Mouse (Mus musculus) MEL (cell line): Measurements from ENCODE around the gene Adgrb3. TPM values are rescaled to one million over a fixed set of nuclear protein-coding genes. Genes with fewer than 3 reads are reported as not detected.

Experiments used
- DNase-seq: peaks from one replicate; pipeline ENCODE4 v3.0.0; 2011; ENCODE audit warnings: low read depth, low spot score
- H3K27ac ChIP-seq: 2 replicates; pipeline ENCODE4 v1.5.1; 2012; ENCODE audit warnings: low read depth, mild to moderate bottlenecking, control low read depth, low read length, moderate library complexity; ENCODE audit not compliant: control insufficient read depth
- H3K27me3 ChIP-seq, 2 experiments: fragments of 150-350 bp in 1 of 2; sonication (generic) in 1 of 2; 2 replicates each; pipeline ENCODE4 v1.6.1; 2012; ENCODE audit warnings: low read length in 2 of 2, mild to moderate bottlenecking in 2 of 2, improper control_type of control experiment in 1 of 2, moderate library complexity in 1 of 2; ENCODE audit not compliant: insufficient read depth in 2 of 2, control insufficient read depth in 1 of 2
- H3K36me3 ChIP-seq, 2 experiments: 2 replicates each; pipeline ENCODE4 v1.6.1; 2012 to 2014; ENCODE audit warnings: low read length in 2 of 2, improper control_type of control experiment in 1 of 2, inconsistent platforms in 1 of 2, mild to moderate bottlenecking in 1 of 2; ENCODE audit not compliant: insufficient read depth in 2 of 2, control insufficient read depth in 1 of 2
- H3K4me1 ChIP-seq, 2 experiments: fragments of 150-350 bp in 1 of 2; sonication (generic) in 1 of 2; 2 replicates each; pipeline ENCODE4 v1.6.1; 2012; ENCODE audit warnings: low read length in 2 of 2, improper control_type of control experiment in 1 of 2, mild to moderate bottlenecking in 1 of 2; ENCODE audit not compliant: insufficient read depth in 2 of 2, control insufficient read depth in 1 of 2
- H3K4me3 ChIP-seq, 2 experiments: fragments of 150-350 bp in 1 of 2; sonication (generic) in 1 of 2; 2 replicates each; pipeline ENCODE4 v1.5.1; 2012; ENCODE audit warnings: low read depth in 2 of 2, low read length in 2 of 2, mild to moderate bottlenecking in 2 of 2, moderate library complexity in 2 of 2, control low read depth in 1 of 2, improper control_type of control experiment in 1 of 2; ENCODE audit not compliant: control insufficient read depth in 1 of 2, insufficient read depth in 1 of 2
- H3K79me2 ChIP-seq: 2 replicates; pipeline ENCODE4 v1.6.1; 2012; ENCODE audit warnings: mild to moderate bottlenecking, low read length, moderate library complexity; ENCODE audit not compliant: control insufficient read depth, poor library complexity, insufficient read depth
- H3K9ac ChIP-seq: 2 replicates; pipeline ENCODE4 v1.6.1; 2012; ENCODE audit warnings: low read depth, mild to moderate bottlenecking, control low read depth, low read length, moderate library complexity; ENCODE audit not compliant: control insufficient read depth, poor library complexity, severe bottlenecking
- H3K9me3 ChIP-seq: fragments of 150-350 bp; sonication (generic); replicated peaks from 2 replicates; pipeline ENCODE4 v1.6.1; 2012; ENCODE audit warnings: mild to moderate bottlenecking, low read length, improper control_type of control experiment, moderate library complexity; ENCODE audit not compliant: insufficient read depth
- BHLHE40 ChIP-seq: IDR thresholded peaks from 2 replicates; pipeline ENCODE4 v1.6.1; 2012; ENCODE audit warnings: low read depth, mild to moderate bottlenecking, inconsistent platforms, low read length, improper control_type of control experiment, borderline replicate concordance
- CHD1 ChIP-seq: IDR thresholded peaks from 2 replicates; pipeline ENCODE4 v1.6.1; 2012; ENCODE audit warnings: low read depth, mild to moderate bottlenecking, inconsistent platforms, low read length, improper control_type of control experiment
- CHD2 ChIP-seq: IDR thresholded peaks from 2 replicates; pipeline ENCODE4 v1.6.1; 2011; ENCODE audit warnings: low read length, improper control_type of control experiment
- E2F4 ChIP-seq: IDR thresholded peaks from 2 replicates; pipeline ENCODE4 v1.6.1; 2011; ENCODE audit warnings: low read depth, low read length, improper control_type of control experiment, borderline replicate concordance
- EP300 ChIP-seq, 2 experiments: IDR thresholded peaks; 2 replicates each; pipeline ENCODE4 v1.6.1; 2011; ENCODE audit warnings: improper control_type of control experiment in 2 of 2, low read length in 2 of 2, low read depth in 1 of 2, mild to moderate bottlenecking in 1 of 2
- ETS1 ChIP-seq: IDR thresholded peaks from 2 replicates; pipeline ENCODE4 v1.6.1; 2012; ENCODE audit warnings: low read depth, mild to moderate bottlenecking, inconsistent platforms, low read length, improper control_type of control experiment, moderate library complexity
- MAFK ChIP-seq: IDR thresholded peaks from 2 replicates; pipeline ENCODE4 v1.6.1; 2011; ENCODE audit warnings: low read depth, mild to moderate bottlenecking, low read length, improper control_type of control experiment, borderline replicate concordance
- MAX ChIP-seq: IDR thresholded peaks from 2 replicates; pipeline ENCODE4 v1.6.1; 2011; ENCODE audit warnings: low read length, improper control_type of control experiment
- MEF2A ChIP-seq: IDR thresholded peaks from 2 replicates; pipeline ENCODE4 v1.6.1; 2014; ENCODE audit warnings: low read depth, mild to moderate bottlenecking, inconsistent platforms, low read length, improper control_type of control experiment; ENCODE audit not compliant: poor library complexity, insufficient replicate concordance, severe bottlenecking; ENCODE audit errors: extremely low read depth
- MYB ChIP-seq: IDR thresholded peaks from 2 replicates; pipeline ENCODE4 v1.6.1; 2011; ENCODE audit warnings: mild to moderate bottlenecking, low read depth, low read length, improper control_type of control experiment
- POLR2AphosphoS5 ChIP-seq: IDR thresholded peaks from 2 replicates; pipeline ENCODE4 v1.6.1; 2012; ENCODE audit warnings: low read depth, borderline replicate concordance, mild to moderate bottlenecking, inconsistent platforms, low read length, moderate library complexity, mixed read lengths
- RCOR1 ChIP-seq: IDR thresholded peaks from 2 replicates; pipeline ENCODE4 v1.6.1; 2012; ENCODE audit warnings: low read depth, mild to moderate bottlenecking, inconsistent platforms, low read length, improper control_type of control experiment
- TAL1 ChIP-seq: IDR thresholded peaks from 2 replicates; pipeline ENCODE4 v1.6.1; 2012; ENCODE audit warnings: mild to moderate bottlenecking, inconsistent platforms, low read length, moderate library complexity, mixed read lengths
- TBP ChIP-seq: IDR thresholded peaks from 2 replicates; pipeline ENCODE4 v1.8.0; 2011; ENCODE audit warnings: low read depth, low read length, improper control_type of control experiment
- TCF12 ChIP-seq: IDR thresholded peaks from 2 replicates; pipeline ENCODE4 v1.6.1; 2014; ENCODE audit warnings: low read depth, mild to moderate bottlenecking, inconsistent platforms, low read length, improper control_type of control experiment, moderate library complexity
- UBTF ChIP-seq: IDR thresholded peaks from 2 replicates; pipeline ENCODE4 v1.6.1; 2012; ENCODE audit warnings: low read depth, mild to moderate bottlenecking, inconsistent platforms, low read length, improper control_type of control experiment, moderate library complexity, borderline replicate concordance; ENCODE audit not compliant: insufficient read depth
- ZKSCAN1 ChIP-seq: IDR thresholded peaks from 2 replicates; pipeline ENCODE4 v1.6.1; 2012; ENCODE audit warnings: low read depth, mild to moderate bottlenecking, inconsistent platforms, low read length, improper control_type of control experiment, moderate library complexity
- ZNF384 ChIP-seq: IDR thresholded peaks from 2 replicates; pipeline ENCODE4 v1.6.1; 2012; ENCODE audit warnings: low read depth, mild to moderate bottlenecking, inconsistent platforms, low read length, improper control_type of control experiment
- polyA plus RNA-seq, 2 experiments: library from polyadenylated mRNA; stranded (reverse) in 1 of 2; unstranded in 1 of 2; fragments of >175 nt in 1 of 2; fragments of >200 nt in 1 of 2; gene quantifications; 2 replicates each; pipeline versions ENCODE4 v1.2.1 to v1.2.4; 2012; ENCODE audit warnings: low replicate concordance in 2 of 2, low read depth in 1 of 2; ENCODE audit not compliant: insufficient read length in 2 of 2, insufficient read depth in 1 of 2, missing spikeins in 1 of 2
- total RNA-seq: library from RNA; depleted of rRNA; stranded (reverse); fragments of 300-350 nt; gene quantifications from 2 replicates; pipeline ENCODE4 v1.2.3, GENCODE M21; 2012

Adgrb3 gene
- total and polyA plus RNA-seq, 3 experiments: not detected

DNA sequence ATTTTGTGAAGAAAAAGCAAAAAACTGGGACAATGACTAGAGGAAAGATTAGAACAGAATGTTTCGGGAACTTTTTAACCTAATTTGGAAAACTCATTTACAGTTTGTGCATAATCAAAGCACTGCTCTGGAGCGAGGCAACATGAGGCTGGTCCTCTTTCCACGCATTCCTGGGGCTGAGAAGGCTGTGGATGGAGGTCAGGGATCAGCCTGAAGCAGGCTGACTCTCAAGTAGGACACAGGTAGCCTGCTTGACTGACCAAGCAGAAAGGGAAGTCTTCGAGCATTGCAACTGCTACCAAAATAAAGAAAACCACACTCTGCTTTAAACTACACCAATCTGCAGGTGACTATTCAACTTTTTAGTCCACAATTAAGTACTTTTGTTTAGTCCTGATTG lies 251.7 kb downstream of the Adgrb3 start:
- Histone ChIP-seq H3K9ac (no peak overlapping the region), H3K27me3 (no peaks in the 10 kb centered on the region), H3K36me3 (no peaks in the 10 kb centered on the region), H3K79me2 (no peaks in the 10 kb centered on the region)
- no peak for DNase-seq
- TF ChIP-seq ZKSCAN1 (no peak), UBTF (no peak), MAX (no peak), BHLHE40 (no peak), MYB (no peak), ZNF384 (no peak), CHD1 (no peak), MEF2A (no peak), ETS1 (no peak), POLR2AphosphoS5 (no peak), EP300 (IDR thresholded peaks at IDR 0.05; ENCODE audit: low read depth in 1 of 2, low read length in 2 of 2) (no peak), TCF12 (no peak), MAFK (no peak), TBP (no peak), RCOR1 (no peak)
- TF ChIP-seq, all 39 proteins: peak for 0
- no peaks in the 10 kb centered on the region for H3K9me3 ChIP-seq
- H3K4me1 ChIP-seq: no peaks in the 10 kb centered on the region
- no peak overlapping the region for H3K27ac ChIP-seq
- H3K4me3 ChIP-seq: no peak overlapping the region

DNA sequence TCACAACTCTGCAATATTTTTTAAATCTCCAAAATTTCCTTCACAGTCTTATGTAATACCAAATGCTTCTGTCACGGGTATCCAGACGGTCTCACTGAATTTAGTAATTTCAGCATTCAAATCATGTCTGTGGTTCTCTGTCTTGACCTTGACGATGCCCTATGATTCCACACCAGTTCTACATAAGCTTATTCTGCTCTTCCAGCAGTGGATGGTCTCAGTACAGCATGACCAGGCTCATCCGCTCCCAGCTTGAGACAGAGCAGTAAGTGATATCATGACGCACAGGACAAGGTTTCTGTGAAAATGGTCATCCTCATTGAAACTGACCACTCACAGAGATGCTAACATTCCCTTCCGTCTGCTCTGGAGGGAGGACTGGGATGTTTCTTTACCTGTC lies 252.9 kb downstream of the Adgrb3 start:
- no peak overlapping the region for H3K27ac ChIP-seq
- H3K27me3 ChIP-seq: no peaks in the 10 kb centered on the region
- H3K36me3 ChIP-seq: no peaks in the 10 kb centered on the region
- no peaks in the 10 kb centered on the region for H3K79me2 ChIP-seq
- H3K4me1 ChIP-seq: no peaks in the 10 kb centered on the region
- TF ChIP-seq TAL1: no peak
- no peak for TF ChIP-seq ZKSCAN1
- no peak for TF ChIP-seq E2F4
- no peak for TF ChIP-seq CHD2
- TF ChIP-seq, all 39 proteins: peak for 0
- no peak for DNase-seq
- no peak overlapping the region for H3K9ac ChIP-seq
- H3K4me3 ChIP-seq: no peak overlapping the region
- no peaks in the 10 kb centered on the region for H3K9me3 ChIP-seq
